Mouse (Mus musculus) splenic B cell, adult 2 months (primary cell): Measurements from ENCODE around the gene Gtf3c1.

Experiments used
- DNase-seq: peaks from one replicate; pipeline ENCODE4 v3.0.0-alpha.2; 2011; ENCODE audit warnings: low read depth, low spot score
- H3K27me3 ChIP-seq: 2 replicates; pipeline ENCODE4 v1.6.1; 2012; ENCODE audit warnings: mild to moderate bottlenecking, low read length, moderate library complexity, mixed read lengths; ENCODE audit not compliant: control insufficient read depth, poor library complexity, insufficient read depth, severe bottlenecking
- H3K36me3 ChIP-seq: 2 replicates; pipeline ENCODE4 v1.6.1; 2012; ENCODE audit warnings: mild to moderate bottlenecking, low read length, moderate library complexity, mixed read lengths; ENCODE audit not compliant: control insufficient read depth, poor library complexity, insufficient read depth, severe bottlenecking

Gene Gtf3c1

GRCm38 (mm10) chr7:125600136-125600535 lies 107.4 kb downstream of the Gtf3c1 start:
- no peaks in the 10 kb centered on the region for H3K27me3 ChIP-seq
- DNase-seq = peak; percentile 60

GRCm38 (mm10) chr7:125599373-125599973 lies 108.1 kb downstream of the Gtf3c1 start:
- no peaks in the 10 kb centered on the region for H3K27me3 ChIP-seq
- peak; percentile 67 for DNase-seq
- H3K36me3 ChIP-seq = no peaks in the 10 kb centered on the region

More at GRCm38 (mm10) chr7:125600136-125600535, 107.4 kb downstream of the Gtf3c1 start:
- H3K36me3 ChIP-seq = no peaks in the 10 kb centered on the region

GRCm38 (mm10) chr7:125597516-125598347 lies 109.8 kb downstream of the Gtf3c1 start:
- peak; percentile 57 for DNase-seq
- Histone ChIP-seq H3K36me3 (no peaks in the 10 kb centered on the region), H3K27me3 (no peaks in the 10 kb centered on the region)

- peak; percentile 69 for DNase-seq
- Histone ChIP-seq H3K27me3 (no peaks in the 10 kb centered on the region), H3K36me3 (no peaks in the 10 kb centered on the region)
These were observed 110.5 kb downstream of the Gtf3c1 start for GRCm38 (mm10) chr7:125597083-125597482.

GRCm38 (mm10) chr7:125596406-125596805 lies 111.2 kb downstream of the Gtf3c1 start:
- DNase-seq = no peak
- no peaks in the 10 kb centered on the region for H3K36me3 ChIP-seq
- H3K27me3 ChIP-seq = no peaks in the 10 kb centered on the region

GRCm38 (mm10) chr7:125593831-125594230 lies 113.7 kb downstream of the Gtf3c1 start:
- DNase-seq = peak; percentile 55
- Histone ChIP-seq H3K27me3 (no peaks in the 10 kb centered on the region), H3K36me3 (no peaks in the 10 kb centered on the region)
